Mouse (Mus musculus) liver, embryonic 14.5 days (tissue): ENCODE data around the gene Pard6a.

ENCODE experiments used
- CTCF ChIP-seq: IDR thresholded peaks from 2 replicates; pipeline ENCODE4 v1.5.1; 2016; ENCODE audit warnings: antibody characterized with exemption, low read depth, control low read depth
- EP300 ChIP-seq: IDR thresholded peaks from 2 replicates; pipeline ENCODE4 v1.6.1; 2016; ENCODE audit warnings: antibody characterized with exemption, low read depth

DNA sequence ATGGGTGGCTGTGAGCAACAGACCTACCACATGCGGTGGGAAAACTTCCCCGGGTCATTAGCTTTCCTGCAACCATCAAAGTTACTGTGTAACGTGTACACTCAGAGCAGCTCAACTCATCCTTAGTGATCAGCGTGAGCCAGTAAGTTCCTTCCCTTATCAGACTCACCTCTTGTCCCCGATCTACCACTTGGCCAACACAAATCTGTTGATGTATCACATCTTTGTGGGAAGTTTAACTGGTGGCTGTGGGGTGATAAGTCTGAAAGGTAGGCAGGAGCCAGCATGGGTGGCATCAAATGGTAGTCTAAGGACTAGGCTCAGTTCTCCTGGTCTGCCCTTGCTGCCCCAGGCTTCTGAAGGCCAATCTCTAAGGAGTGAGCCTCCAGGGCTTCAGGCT lies 31.2 kb downstream of the Pard6a start:
- TF ChIP-seq CTCF (no peak), EP300 (peak; percentile 60)
